Mouse (Mus musculus) cerebral cortex, adult 2 months (tissue): ENCODE measurements around the gene Ptk6.

Experiments used
- WGBS: fragments of 180-500 bp; shearing (Covaris S2); methylation state at CpG from one replicate; pipeline ENCODE4 v1.1.7; 2018; 5-methylcytosine and 5-hydroxymethylcytosine counted together

Ptk6 gene

GRCm38 (mm10) chr2:181219538-181220216, 17.1 kb upstream of the Ptk6 start, which contains the start of gene Fndc11:
Fndc11 (plus strand) TSS chr2:181220013.
- WGBS = 6% methylated on average over 25 of the region's 25 CpGs

DNA sequence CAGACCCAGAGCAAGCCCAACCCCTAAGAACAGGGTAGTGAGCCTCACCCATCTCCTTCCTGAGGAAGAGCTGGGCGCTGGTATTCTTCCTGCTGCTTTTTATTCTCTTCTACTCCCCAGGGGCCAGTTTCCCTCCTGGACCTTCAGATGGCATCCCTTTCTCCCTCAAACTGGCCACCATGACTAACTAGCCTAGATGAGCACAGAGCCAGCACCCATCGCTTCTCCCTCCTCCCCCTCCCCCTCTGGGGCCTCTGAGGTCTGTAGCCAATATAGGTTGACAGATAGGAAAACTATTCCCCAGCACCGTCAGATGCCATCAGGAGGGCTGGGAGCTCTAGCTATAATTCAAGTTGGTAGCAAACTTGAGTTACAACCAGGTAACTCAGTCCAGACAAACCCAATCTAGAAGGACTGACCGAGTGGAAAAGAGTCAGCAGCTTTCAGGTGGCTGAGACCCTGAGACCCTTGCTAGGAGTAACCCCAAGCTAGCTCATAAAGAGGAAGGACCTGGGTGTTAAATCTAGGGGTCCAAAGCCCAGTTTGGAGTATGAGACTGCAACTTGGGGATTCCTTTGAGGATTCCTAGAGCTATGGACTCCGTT, 16.4 kb upstream of the Ptk6 start:
- 81% methylated on average over 5 of the region's 5 CpGs for WGBS

DNA sequence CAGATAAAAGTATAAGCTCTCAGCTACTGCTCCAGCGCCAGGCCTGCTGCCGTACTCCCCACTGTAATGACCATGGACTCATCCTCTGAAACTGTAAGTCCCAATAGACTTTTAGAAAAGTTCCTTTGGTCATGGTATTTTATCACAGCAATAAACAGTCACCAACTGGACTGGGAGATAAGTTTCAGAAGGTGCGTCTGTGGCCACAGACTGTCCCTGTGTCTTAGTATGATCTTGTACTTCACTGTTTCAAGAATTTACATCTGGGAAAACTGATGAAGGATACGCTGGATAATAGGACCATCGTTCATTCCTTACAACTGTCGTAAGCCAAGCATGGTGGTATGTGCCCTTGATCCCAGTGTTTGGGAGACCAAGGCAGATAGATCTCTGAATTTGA, 13.4 kb upstream of the Ptk6 start:
- WGBS = 96% methylated on average over 6 of the region's 6 CpGs

- WGBS = 13% methylated on average over 17 of the region's 17 CpGs
Measured at GRCm38 (mm10) chr2:181213021-181213445, 10.4 kb upstream of the Ptk6 start, which contains the start of gene Srms. Srms (minus strand) TSS chr2:181213185.

GRCm38 (mm10) chr2:181212389-181213020, 9.9 kb upstream of the Ptk6 start:
- WGBS = 3% methylated on average over 34 of the region's 34 CpGs

DNA sequence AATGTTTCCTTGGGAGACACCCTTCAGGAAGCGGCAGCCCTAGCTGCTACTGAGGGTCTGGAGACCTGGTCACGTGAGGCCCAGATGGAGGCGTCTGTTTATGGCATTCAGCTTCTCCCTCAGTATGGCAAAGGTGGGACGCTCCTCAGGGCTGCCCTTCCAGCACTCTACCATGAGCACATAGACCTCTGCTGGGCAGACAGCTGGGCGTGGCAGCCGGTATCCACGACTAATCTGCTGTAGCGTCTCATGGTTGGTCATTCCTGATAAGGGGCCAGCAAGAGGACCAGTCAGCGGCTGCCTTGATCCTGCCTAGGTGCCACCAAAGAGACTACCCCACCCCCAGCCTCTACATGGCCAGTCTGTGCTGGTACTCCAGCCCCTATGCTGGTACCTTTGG, 3.5 kb upstream of the Ptk6 start:
- WGBS = 90% methylated on average over 9 of the region's 9 CpGs

DNA sequence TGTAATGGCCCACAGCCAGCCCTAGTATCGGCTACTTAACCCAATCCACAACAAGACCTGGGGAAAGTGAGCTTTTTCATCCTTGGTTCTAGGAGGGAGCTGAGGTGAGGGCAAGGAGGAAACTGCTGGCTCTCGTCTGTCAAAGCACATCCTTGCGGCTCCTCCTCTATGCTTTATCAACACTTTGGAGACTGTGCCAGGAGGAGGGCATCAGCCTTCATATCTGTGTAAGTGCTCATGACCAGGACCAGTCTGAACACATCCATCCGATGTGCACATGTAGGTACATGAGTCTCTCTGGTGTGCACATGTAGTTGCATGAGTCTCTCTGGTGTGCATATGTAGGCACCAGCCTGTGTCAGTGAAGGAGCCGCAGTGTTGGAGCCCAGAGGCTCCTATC, 3.1 kb upstream of the Ptk6 start:
- WGBS = 93% methylated on average over 5 of the region's 5 CpGs

DNA sequence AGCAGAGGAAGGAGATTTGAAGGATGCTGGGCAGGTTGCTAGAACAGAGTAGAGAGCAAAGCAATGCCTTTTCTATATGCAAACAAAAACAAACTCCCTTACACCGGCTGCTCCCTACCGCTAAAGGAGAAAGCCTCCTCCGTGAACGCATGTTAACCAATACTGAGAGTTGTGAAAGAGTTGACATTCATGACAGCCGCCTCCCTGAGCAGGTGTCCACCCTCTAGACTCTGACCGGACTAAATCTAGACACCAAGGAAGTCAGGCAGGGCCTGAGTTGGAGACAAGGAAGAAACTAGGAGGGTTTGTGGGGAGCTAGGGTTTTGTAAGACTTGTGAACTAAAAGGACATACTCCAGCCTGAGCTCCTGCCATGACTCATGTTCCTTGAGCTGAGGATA, 297 bp upstream of the Ptk6 start:
- WGBS = 76% methylated on average over 6 of the region's 6 CpGs

DNA sequence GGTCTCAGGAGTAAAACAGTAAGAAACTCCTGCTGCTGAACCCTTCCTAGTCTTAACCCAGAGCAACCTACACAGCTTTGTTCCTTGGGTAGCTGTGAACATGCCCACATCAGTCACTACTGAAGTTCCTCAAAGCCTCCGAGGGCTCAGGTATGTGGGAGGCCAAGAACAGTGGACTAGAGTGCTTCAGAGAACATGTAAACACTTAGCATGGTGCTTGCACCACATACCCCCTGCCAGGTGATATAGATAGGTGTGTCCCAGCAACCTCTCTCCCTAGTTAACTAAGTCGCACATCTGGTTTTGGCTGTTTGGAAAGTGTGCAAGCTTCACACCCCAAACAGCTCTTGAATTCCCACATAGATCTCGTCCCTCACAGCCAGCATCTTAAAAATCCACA, 983 bp downstream of the Ptk6 start:
- WGBS = 71% methylated on average over 3 of the region's 3 CpGs

DNA sequence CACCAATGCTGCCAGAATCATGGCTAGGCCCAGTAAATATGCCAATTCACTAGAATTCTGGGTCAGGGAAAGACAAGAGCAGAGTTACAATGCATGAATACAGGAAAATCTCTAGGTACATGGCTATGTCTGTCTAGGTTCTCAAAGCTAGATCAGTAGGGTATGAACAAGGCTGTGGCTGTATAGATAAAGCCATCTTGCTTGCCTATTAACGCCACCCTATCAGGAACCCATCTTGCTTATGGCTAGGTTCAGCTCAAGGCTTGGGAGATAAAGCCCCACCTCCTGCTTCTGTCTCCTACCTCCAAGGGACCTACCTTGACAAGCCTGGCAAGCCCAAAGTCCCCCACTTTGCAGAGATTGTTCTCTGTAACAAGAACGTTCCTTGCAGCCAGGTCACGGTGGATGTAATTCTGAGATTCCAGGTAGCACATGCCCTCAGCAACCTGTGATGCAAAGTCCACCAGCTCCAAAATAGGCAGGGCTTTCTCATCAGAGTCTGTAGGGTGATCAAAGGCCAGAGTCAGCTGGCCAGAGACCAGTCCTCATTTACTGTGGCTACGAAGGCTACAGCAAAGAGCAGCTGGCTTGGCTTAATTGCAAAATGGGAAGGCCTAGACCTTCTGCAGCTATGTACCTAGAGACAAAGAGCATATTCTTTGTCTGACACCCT, 5.8 kb downstream of the Ptk6 start:
- WGBS = 91% methylated on average over 4 of the region's 4 CpGs

DNA sequence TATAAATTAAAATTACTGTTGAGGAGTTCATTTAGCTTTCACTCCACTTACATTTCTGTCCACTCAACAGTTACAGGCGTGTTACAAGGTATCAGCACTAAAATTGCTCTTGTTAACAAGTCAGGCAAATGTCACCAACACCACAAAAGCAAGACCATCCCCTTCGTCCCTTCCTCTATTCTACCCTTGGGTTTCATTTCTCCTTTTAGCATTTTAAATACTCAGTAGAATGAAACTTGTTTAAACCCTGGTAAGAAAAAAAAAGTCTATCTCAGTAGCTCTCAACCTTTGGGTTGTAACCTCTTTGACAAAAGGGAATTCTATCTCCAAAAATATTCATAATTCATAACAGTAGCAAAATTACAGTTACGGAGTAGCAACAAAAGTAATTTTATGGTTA, 9.5 kb downstream of the Ptk6 start:
- 82% methylated on average over 3 of the region's 3 CpGs for WGBS

DNA sequence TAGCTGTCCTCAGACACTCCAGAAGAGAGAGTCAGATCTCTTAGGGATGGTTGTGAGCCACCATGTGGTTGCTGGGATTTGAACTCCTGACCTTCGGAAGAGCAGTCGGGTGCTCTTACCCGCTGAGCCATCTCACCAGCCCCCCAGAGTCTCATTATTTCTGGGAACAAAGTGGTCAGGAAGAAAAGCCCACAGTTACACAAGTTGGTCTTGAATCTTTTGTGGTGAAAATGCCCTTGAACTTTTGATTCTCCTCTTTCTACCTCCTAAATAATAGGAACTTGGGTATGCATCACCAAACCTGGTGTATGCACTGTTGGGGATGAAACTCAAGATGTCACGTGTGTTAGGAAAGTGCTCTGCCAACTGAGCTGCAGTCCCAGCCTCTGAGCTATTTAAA, 10.7 kb downstream of the Ptk6 start:
- WGBS = 56% methylated on average over 4 of the region's 4 CpGs

- WGBS = 73% methylated on average over 4 of the region's 4 CpGs
Measured at GRCm38 (mm10) chr2:181191385-181191784, 11.2 kb downstream of the Ptk6 start.

DNA sequence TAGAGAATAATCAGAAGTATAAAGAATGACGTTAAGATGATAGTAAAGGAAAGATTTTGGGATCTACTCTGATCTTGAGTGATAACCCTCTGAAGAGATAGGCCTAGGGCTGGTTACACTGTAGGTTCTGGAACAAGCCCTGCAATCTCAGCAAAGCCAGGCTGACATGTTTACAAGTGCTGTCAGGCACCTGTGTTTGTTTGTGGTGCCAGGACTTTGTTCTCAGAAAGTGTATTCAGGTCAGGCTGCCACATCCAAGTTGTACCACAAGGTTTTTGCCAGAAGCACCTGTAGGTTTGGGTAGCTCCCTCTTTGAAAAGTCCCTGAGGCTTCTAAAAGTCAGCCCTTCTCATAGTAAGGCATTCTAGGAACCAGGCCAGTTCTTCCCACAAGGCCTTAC, 13.3 kb downstream of the Ptk6 start:
- 48% methylated on average over 1 of the region's 1 CpGs for WGBS

DNA sequence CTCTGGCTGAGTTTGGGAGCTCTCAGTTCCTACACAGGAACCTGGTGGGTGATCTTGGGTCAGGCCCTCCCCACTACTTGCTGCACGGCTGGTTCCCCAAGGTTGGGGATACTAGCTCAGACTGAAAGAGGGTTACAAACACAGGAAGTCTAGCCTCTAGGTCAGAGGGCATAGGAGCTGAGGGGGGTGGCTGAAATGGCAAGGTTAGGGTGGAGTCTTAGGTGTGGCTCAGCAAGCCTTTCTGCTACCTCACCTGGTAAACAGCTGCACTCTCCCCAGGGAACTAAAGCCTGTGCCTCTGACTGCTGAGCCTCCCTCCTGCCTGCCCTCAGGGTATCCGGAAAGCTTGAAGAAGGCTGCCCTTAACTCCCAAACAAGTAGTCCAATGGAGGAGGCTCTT, 13.9 kb downstream of the Ptk6 start:
- 66% methylated on average over 2 of the region's 2 CpGs for WGBS

- WGBS = under 1% methylated on average over 64 of the region's 64 CpGs
Measured at GRCm38 (mm10) chr2:181187121-181188000, 15.2 kb downstream of the Ptk6 start, which contains the start of gene Ppdpf. Ppdpf (plus strand) TSS chr2:181187247.

GRCm38 (mm10) chr2:181186635-181187034, 16.0 kb downstream of the Ptk6 start:
- WGBS = under 1% methylated on average over 14 of the region's 14 CpGs

DNA sequence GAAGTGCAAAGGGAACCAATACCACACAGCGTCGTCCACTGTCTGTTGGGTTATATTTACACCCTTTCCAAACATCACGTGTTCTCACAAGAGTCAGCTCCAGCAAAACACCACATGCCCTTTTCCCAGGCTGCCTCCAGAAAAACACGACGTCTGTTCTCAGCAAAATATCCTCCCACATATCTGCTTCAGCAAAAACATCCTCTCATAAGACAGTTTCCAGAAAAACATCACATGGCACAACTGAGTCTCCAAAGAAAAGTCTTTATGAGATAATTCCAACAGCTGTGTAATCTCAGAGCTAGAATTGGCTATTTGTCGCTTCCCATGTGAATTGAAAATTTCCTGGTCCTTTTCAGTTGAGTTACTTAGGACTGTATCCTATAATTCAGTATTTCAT, 21.7 kb downstream of the Ptk6 start:
- 29% methylated on average over 6 of the region's 6 CpGs for WGBS

DNA sequence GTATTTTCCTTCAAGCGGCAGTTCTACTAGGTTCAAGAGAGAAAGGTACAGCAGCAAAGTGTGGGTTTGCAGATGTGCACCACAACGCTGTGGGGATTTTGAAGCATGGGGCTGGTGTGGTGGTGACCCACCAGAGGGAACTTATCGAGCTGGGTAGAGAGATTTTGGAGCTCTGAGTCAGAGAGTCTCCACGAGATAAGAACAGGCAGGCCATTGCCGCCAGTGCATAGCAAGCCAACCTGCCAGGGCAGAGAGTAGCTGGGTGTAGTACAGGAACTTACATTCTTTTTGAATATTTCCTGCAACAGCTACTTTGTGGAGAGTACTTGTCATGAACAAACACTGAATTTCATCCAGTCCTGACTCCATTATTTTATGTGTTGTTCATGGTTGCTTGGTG, 24.1 kb downstream of the Ptk6 start:
- 89% methylated on average over 5 of the region's 5 CpGs for WGBS

DNA sequence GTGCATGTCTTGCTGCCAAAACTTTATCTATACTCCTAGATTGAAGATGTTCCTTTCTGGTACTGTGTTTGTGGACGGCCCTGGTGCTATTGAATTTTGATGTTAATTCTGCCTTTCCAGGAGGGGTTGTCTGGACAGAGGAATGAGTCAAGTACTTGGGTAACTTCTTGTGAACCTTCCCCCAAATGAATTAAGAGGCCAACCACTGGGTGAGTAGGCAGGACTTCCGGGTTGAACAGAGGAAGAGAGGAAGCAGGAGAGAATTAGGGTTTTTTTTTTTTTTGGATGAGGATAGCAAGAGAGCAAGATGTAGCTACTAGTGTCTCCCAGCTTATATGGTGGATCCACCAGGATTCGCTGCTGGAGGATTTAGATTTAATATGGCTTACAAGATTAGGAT, 24.6 kb downstream of the Ptk6 start:
- 80% methylated on average over 3 of the region's 3 CpGs for WGBS

GRCm38 (mm10) chr2:181174646-181175045, 27.9 kb downstream of the Ptk6 start:
- WGBS = 46% methylated on average over 3 of the region's 3 CpGs
